Mouse (Mus musculus) small intestine, adult 2 months (tissue): ENCODE data around the gene Gpx5.

Source experiments
- CTCF ChIP-seq: fragments of 200-500 bp; IDR thresholded peaks from 2 replicates; pipeline ENCODE4 v1.5.1; 2012; ENCODE audit warnings: low read depth, mild to moderate bottlenecking, control low read depth, inconsistent platforms, low read length, moderate library complexity, mixed read lengths; ENCODE audit not compliant: insufficient replicate concordance, insufficient read length; ENCODE audit errors: extremely low read depth
- POLR2A ChIP-seq: fragments of 200-500 bp; IDR thresholded peaks from 2 replicates; pipeline ENCODE4 v1.6.1; 2012; ENCODE audit warnings: low read depth, mild to moderate bottlenecking, control low read depth, inconsistent platforms, low read length, moderate library complexity

- no peak for TF ChIP-seq CTCF
- TF ChIP-seq POLR2A = no peak
These were observed 30.9 kb upstream of the Gpx5 start for GRCm38 (mm10) chr13:21323405-21323804.
